Mouse (Mus musculus) heart, embryonic 11.5 days (tissue): ENCODE results near the gene Zfp628. TPM values are rescaled to one million over a fixed set of nuclear protein-coding genes. Genes with fewer than 3 reads are reported as not detected.

ENCODE experiments used
- ATAC-seq: fragments of 200-750 bp; cut with Nextera tagmentation; replicated peaks from 2 replicates; pipeline ENCODE4 v1.8.0; 2017; ENCODE audit warnings: moderate library complexity; ENCODE audit not compliant: insufficient number of reproducible peaks, low FRiP score, low TSS enrichment
- H3K27ac ChIP-seq: fragments of 300-500 bp; sonication (generic); 2 replicates; pipeline ENCODE4 v1.5.1; 2014; ENCODE audit warnings: mild to moderate bottlenecking, low read depth, low read length
- H3K27me3 ChIP-seq: fragments of 300-500 bp; sonication (generic); 2 replicates; pipeline ENCODE4 v1.6.1; 2014; ENCODE audit warnings: mild to moderate bottlenecking, low read length, mixed read lengths; ENCODE audit not compliant: control insufficient read depth, insufficient read depth
- H3K36me3 ChIP-seq: fragments of 300-500 bp; sonication (generic); 2 replicates; pipeline ENCODE4 v1.6.1; 2014; ENCODE audit warnings: mild to moderate bottlenecking, low read length, moderate library complexity, mixed read lengths; ENCODE audit not compliant: control insufficient read depth, insufficient read depth
- H3K4me1 ChIP-seq: fragments of 300-500 bp; sonication (generic); 2 replicates; pipeline ENCODE4 v1.6.1; 2014; ENCODE audit warnings: low read length; ENCODE audit not compliant: control insufficient read depth, insufficient read depth
- H3K4me2 ChIP-seq: fragments of 300-500 bp; sonication (generic); 2 replicates; pipeline ENCODE4 v1.6.1; 2014; ENCODE audit warnings: mild to moderate bottlenecking, moderate library complexity
- H3K4me3 ChIP-seq: fragments of 300-500 bp; sonication (generic); 2 replicates; pipeline ENCODE4 v1.5.1; 2014; ENCODE audit warnings: low read depth, low read length
- H3K9ac ChIP-seq: fragments of 300-500 bp; sonication (generic); 2 replicates; pipeline ENCODE4 v1.6.1; 2014; ENCODE audit warnings: mild to moderate bottlenecking, low read depth, low read length, moderate library complexity
- H3K9me3 ChIP-seq: fragments of 300-500 bp; sonication (generic); replicated peaks from 2 replicates; pipeline ENCODE4 v1.6.1; 2016; ENCODE audit warnings: low read length; ENCODE audit not compliant: control insufficient read depth
- WGBS: fragments of 180-500 bp; shearing (Covaris S2); extraction: QIAGEN DNeasy Blood & Tissue Kit; methylation state at CpG from one replicate; pipeline ENCODE4 v1.1.7; 2014; ENCODE audit not compliant: insufficient replicate concordance; 5-methylcytosine and 5-hydroxymethylcytosine counted together
- polyA plus RNA-seq: library from polyadenylated mRNA; unstranded; fragments of >200 nt; fragmentation: Nextera tagmentation; extraction: Ambion mirVana; gene quantifications from 2 replicates; pipeline ENCODE4 v1.2.1, GENCODE M21; 2014

The Zfp628 gene
- polyA plus RNA-seq, 1 experiment from 2014 or later, result 2.8 TPM

DNA sequence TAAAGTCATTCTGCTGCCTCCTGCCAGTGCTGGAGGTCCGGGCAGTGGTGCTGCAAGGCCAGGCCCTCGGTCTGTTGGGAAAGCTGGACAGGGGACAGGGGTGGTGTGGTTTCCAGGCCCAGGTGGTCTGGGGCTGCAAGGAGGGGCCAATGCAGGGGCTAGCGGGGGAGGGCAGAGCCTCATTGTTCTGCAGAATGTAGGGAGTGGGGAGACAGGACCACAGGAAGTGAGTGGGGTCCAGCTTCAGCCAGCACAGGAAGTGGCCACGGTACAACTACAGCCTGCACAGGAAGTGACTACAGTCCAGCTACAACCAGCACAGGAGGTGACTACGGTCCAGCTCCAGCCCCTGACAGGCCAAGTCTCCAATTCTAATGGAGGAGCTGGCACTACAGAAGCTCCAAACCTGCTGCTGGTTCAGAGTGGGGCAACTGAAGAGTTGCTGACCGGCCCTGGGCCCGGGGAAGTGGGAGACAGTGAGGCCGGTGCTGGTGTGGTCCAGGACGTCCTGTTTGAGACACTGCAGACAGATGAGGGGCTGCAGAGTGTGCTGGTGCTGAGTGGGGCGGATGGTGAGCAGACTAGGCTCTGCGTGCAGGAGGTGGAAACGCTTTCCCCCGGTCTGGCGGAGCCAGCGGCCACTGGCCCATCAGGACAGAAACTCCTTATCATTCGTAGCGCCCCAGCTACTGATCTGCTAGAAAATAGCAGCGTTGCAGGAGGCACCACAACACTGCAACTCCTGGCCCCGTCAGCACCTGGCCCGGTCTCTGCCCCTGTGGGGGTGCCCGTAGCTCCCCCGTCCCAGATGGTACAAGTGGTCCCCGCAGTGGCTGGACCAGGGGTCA lies 6.2 kb downstream of the Zfp628 start:
- peaks cover 47% of the 10 kb centered on the region for H3K4me1 ChIP-seq
- ATAC-seq, result no peak
- 32% methylated on average over 23 of the region's 23 CpGs for WGBS
- peak overlapping the region; percentile 44; the same call in 1 of the 2 replicates for H3K9ac ChIP-seq
- H3K4me3 ChIP-seq, result no peak overlapping the region
- peak overlapping the region; percentile 77 for H3K27ac ChIP-seq
- peak overlapping the region; percentile 34 for H3K4me2 ChIP-seq
- peaks cover 29% of the 10 kb centered on the region for H3K36me3 ChIP-seq
- no peaks in the 10 kb centered on the region for H3K27me3 ChIP-seq
- H3K9me3 ChIP-seq, result no peaks in the 10 kb centered on the region

- Histone ChIP-seq H3K4me3 (peak within 1 kb of the TSS; percentile 39), H3K9me3 (no peaks in the 10 kb centered on the region), H3K36me3 (peaks cover 29% of the 10 kb centered on the region), H3K27me3 (no peaks in the 10 kb centered on the region), H3K27ac (peak within 1 kb of the TSS; percentile 77), H3K4me2 (peak within 1 kb of the TSS; percentile 76), H3K9ac (peak within 1 kb of the TSS; percentile 47), H3K4me1 (peaks cover 45% of the 10 kb centered on the region)
- no peak for ATAC-seq
- WGBS, result 30% methylated on average over 8 of the region's 8 CpGs
These were observed 6.9 kb downstream of the Zfp628 start, which contains the start of gene Nat14 for GRCm38 (mm10) chr7:4921824-4922482. Nat14 (plus strand) TSS chr7:4922028.

- 0% methylated on average over 14 of the region's 14 CpGs for WGBS
- peaks cover 29% of the 10 kb centered on the region for H3K36me3 ChIP-seq
- H3K9ac ChIP-seq, result peak overlapping the region; percentile 47; the same call in 1 of the 2 replicates
- H3K4me2 ChIP-seq, result peak overlapping the region; percentile 76
- ATAC-seq, result peak; percentile 20; the same call in 1 of the 2 replicates
- peak overlapping the region; percentile 39 for H3K4me3 ChIP-seq
- H3K27ac ChIP-seq, result peak overlapping the region; percentile 57; the same call in 1 of the 2 replicates
- no peaks in the 10 kb centered on the region for H3K9me3 ChIP-seq
- no peaks in the 10 kb centered on the region for H3K27me3 ChIP-seq
- peaks cover 45% of the 10 kb centered on the region for H3K4me1 ChIP-seq
These were observed 7.5 kb downstream of the Zfp628 start for GRCm38 (mm10) chr7:4922508-4922907.

DNA sequence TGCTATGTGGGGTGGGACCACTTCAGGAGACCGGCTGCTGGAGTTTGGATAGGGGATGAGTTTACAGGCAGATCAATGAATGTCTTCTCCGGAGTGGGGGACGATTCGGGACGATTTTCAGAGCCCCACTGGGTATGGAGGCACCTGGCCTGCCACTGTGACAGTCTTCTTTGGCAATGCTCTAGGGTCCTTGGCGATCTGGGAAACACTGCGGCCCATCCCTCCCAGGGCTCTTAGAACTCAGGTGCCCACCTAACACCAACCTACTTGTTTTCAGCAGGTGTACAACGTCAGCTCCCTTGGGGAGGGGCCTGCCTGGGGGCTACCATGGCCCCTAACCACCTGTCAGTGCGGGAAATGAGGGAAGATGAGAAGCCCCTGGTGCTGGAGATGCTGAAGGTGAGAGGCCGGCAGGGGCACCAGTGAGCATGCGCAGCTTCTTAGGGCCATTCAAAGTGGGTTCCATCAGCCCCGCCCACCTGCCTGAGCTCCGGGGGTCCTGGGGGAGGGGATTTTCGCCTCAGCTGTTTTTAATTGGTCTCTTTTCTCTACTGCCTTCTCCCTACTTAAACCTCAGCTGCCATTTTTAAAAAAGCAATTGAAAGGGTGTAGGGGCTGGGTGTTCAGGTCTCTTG lies 8.0 kb downstream of the Zfp628 start:
- Histone ChIP-seq H3K9ac (peak overlapping the region; percentile 47), H3K36me3 (peaks cover 26% of the 10 kb centered on the region), H3K4me1 (peaks cover 45% of the 10 kb centered on the region), H3K9me3 (no peaks in the 10 kb centered on the region), H3K27me3 (no peaks in the 10 kb centered on the region), H3K4me2 (peak overlapping the region; percentile 76), H3K27ac (peak overlapping the region; percentile 57; the same call in 1 of the 2 replicates), H3K4me3 (peak overlapping the region; percentile 39)
- peak; percentile 0; the same call in 1 of the 2 replicates for ATAC-seq
- under 1% methylated on average over 14 of the region's 14 CpGs for WGBS

GRCm38 (mm10) chr7:4923586-4924364 lies 8.8 kb downstream of the Zfp628 start:
- Histone ChIP-seq H3K27ac (peak overlapping the region; percentile 22), H3K36me3 (peaks cover 19% of the 10 kb centered on the region), H3K4me2 (peak overlapping the region; percentile 76), H3K27me3 (no peaks in the 10 kb centered on the region), H3K9me3 (no peaks in the 10 kb centered on the region), H3K4me1 (peaks cover 45% of the 10 kb centered on the region), H3K4me3 (peak overlapping the region; percentile 39), H3K9ac (peak overlapping the region; percentile 68)
- WGBS, result 5% methylated on average over 37 of the region's 37 CpGs
- ATAC-seq, result no peak

DNA sequence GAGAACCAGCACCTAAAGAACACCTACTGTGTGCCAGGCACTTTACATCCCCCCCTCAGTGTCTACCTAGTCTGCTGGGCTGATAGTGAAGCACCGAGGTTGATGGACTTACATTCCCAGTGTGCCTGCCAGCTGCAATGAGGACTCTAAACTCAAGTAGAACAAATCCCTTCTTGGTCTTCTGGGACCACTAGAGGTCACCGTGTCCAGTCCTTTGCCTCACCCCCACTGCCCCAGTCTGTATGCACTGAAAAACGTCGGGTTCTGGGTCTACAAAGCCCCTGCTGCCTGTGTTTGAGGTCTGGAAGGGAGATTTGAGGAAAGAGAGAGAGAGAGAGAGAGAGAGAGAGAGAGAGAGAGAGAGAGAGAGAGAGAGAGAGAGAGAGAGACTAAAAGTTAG lies 9.5 kb downstream of the Zfp628 start:
- no peak overlapping the region for H3K4me3 ChIP-seq
- 3% methylated on average over 4 of the region's 4 CpGs for WGBS

GRCm38 (mm10) chr7:4924891-4925301 lies 9.9 kb downstream of the Zfp628 start:
- Histone ChIP-seq H3K9me3 (no peaks in the 10 kb centered on the region), H3K4me2 (no peak overlapping the region), H3K9ac (no peak overlapping the region), H3K4me3 (no peak overlapping the region), H3K4me1 (peaks cover 45% of the 10 kb centered on the region), H3K27me3 (no peaks in the 10 kb centered on the region), H3K36me3 (peaks cover 8% of the 10 kb centered on the region), H3K27ac (peak overlapping the region; percentile 22; the same call in 1 of the 2 replicates)
- 9% methylated on average over 3 of the region's 4 CpGs for WGBS
- ATAC-seq, result no peak

More for the DNA sequence above, 9.5 kb downstream of the Zfp628 start:
- ATAC-seq, result no peak
- Histone ChIP-seq H3K27ac (peak overlapping the region; percentile 7), H3K9ac (no peak overlapping the region; the same call in 1 of the 2 replicates), H3K27me3 (no peaks in the 10 kb centered on the region), H3K36me3 (peaks cover 12% of the 10 kb centered on the region), H3K4me2 (peak overlapping the region; percentile 76), H3K9me3 (no peaks in the 10 kb centered on the region), H3K4me1 (peaks cover 45% of the 10 kb centered on the region)
